23 mouse cellular contexts compared by ENCODE assay signal in the genomic region with DNA sequence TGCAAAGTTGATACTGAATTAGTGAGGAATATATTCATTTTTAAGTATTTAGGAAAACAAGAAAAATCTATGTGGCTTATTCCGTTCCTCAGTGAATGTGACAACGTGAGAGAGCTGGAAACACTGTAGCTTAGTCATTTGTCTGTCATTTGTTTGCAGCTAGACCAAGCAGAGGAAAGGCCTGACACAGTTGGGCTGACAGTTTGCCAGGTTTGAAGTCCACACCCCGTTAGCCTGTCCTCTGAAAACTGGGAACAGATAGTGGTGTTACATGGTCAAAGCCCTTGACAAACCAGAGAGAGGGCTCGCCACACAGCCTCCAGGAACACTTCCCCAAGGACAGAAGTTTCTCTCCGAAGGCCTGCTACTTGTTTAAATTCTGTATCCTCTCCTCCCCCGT. TPM values are rescaled to one million over a fixed set of nuclear protein-coding genes. Genes with fewer than 3 reads are reported as not detected.
DNase-seq lines count a peak whose midpoint lies in the region; ATAC-seq and TF ChIP-seq lines count a peak whose summit lies in the region.
"Had no signal": no experiment of that assay in that cellular context is flagged by ENCODE, and none has a peak within 500 bp of the region (broad histone marks: within the 10 kb centered on the region; RNA-seq: fewer than 3 reads in every experiment).

No protein-coding gene starts in this region.

- H3K9me3 ChIP-seq in liver, embryonic 11.5 days (ENCODE audit: control insufficient read depth, low read length) = no peaks in the 10 kb centered on the region
- H3K9me3 ChIP-seq: forebrain, embryonic 10.5 days; limb, embryonic 12.5 days; liver, embryonic 15.5 days had no signal

- ATAC-seq in liver, embryonic 11.5 days (replicated peaks; ENCODE audit: low FRiP score) = no peak

- H3K27me3 ChIP-seq in liver, adult 2 months (ENCODE audit: control insufficient read depth, insufficient read depth, low read length) = no peaks in the 10 kb centered on the region
- peaks cover 11% of the 10 kb centered on the region for H3K27me3 ChIP-seq in liver, embryonic 11.5 days (replicated peaks; ENCODE audit: control insufficient read depth, insufficient read depth, low read length)

- no peak for TF ChIP-seq POLR2A in liver, adult 2 months (IDR thresholded peaks at IDR 0.05; ENCODE audit: extremely low read depth, insufficient read depth, low read length)

- H3K36me3 ChIP-seq in liver, adult 2 months (ENCODE audit: control insufficient read depth, insufficient read depth, low read length) = no peaks in the 10 kb centered on the region
- no peaks in the 10 kb centered on the region for H3K36me3 ChIP-seq in liver, embryonic 11.5 days (ENCODE audit: control insufficient read depth, insufficient read depth, low read length)
- H3K36me3 ChIP-seq: forebrain, embryonic 10.5 days; limb, embryonic 12.5 days; liver, embryonic 15.5 days had no signal

- no peak overlapping the region for H3K9ac ChIP-seq in liver, adult 2 months (ENCODE audit: low read depth, low read length)
- H3K9ac ChIP-seq in liver, embryonic 11.5 days (ENCODE audit: low read depth, low read length) = no peak overlapping the region
- H3K9ac ChIP-seq: limb, embryonic 12.5 days; liver, embryonic 15.5 days had no signal

- no peak for TF ChIP-seq CTCF in liver, adult 2 months (IDR thresholded peaks at IDR 0.05; ENCODE audit: low read depth, low read length)

- no peaks in the 10 kb centered on the region for H3K4me1 ChIP-seq in liver, adult 2 months (ENCODE audit: control insufficient read depth, insufficient read depth, low read length)
- H3K4me1 ChIP-seq in liver, embryonic 11.5 days (replicated peaks; ENCODE audit: control insufficient read depth, insufficient read depth, low read length) = no peaks in the 10 kb centered on the region
- H3K4me1 ChIP-seq: forebrain, embryonic 10.5 days; liver, embryonic 15.5 days had no signal

- 50% methylated on average over 6 of the region's 6 CpGs for WGBS in liver, adult 2 months
- 67% methylated on average over 6 of the region's 6 CpGs for WGBS in liver, embryonic 11.5 days

- H3K79me2 ChIP-seq in liver, adult 2 months (ENCODE audit: control insufficient read depth, insufficient read depth, low read length) = no peaks in the 10 kb centered on the region

- intact Hi-C loops in heart, postnatal 25 days (cut with DNase I) = no loop called here

- H3K4me2 ChIP-seq in liver, embryonic 11.5 days = no peak overlapping the region
- H3K4me2 ChIP-seq: limb, embryonic 12.5 days; liver, embryonic 15.5 days had no signal

- H3K27ac ChIP-seq in liver, adult 2 months (replicated peaks; ENCODE audit: insufficient read depth, low read depth, low read length) = no peak overlapping the region
- H3K27ac ChIP-seq in liver, embryonic 11.5 days (ENCODE audit: low read depth, low read length) = no peak overlapping the region
- H3K27ac ChIP-seq: forebrain, embryonic 10.5 days; limb, embryonic 12.5 days; liver, embryonic 15.5 days; stomach, postnatal 0 days had no signal

- DNase-seq in adrenal gland, adult 8-10 months = peak; percentile 21
- no peak for DNase-seq in adrenal gland, postnatal 25 days
- peak; percentile 30 for DNase-seq in liver, adult 2 months (ENCODE audit: extremely low read depth, low read depth, low spot score)
- no peak for DNase-seq in liver, embryonic 11.5 days (ENCODE audit: low spot score)
- peak; percentile 51 for DNase-seq in Muller cell, postnatal 12 days (ENCODE audit: inconsistent ontology term)
- peak; percentile 42 for DNase-seq in heart, postnatal 25 days (ENCODE audit: low spot score)
- no peak for DNase-seq in spleen, postnatal 14 days (ENCODE audit: low spot score in 2 of 2)
- no peak for DNase-seq in retina, postnatal 1 day
- DNase-seq: cerebellum, adult 9-11 months; kidney, adult 2 months; kidney, postnatal 25 days; midbrain, embryonic 14.5 days; right cerebral cortex, postnatal 14 days had no signal

- no peak overlapping the region for H3K4me3 ChIP-seq in liver, adult 2 months (ENCODE audit: insufficient read depth, low read depth, low read length)
- H3K4me3 ChIP-seq in liver, embryonic 11.5 days (ENCODE audit: low read depth, low read length) = no peak overlapping the region
- H3K4me3 ChIP-seq: forebrain, embryonic 10.5 days; limb, embryonic 12.5 days; liver, embryonic 15.5 days had no signal

RNA-seq across cellular contexts. Expression of a gene that starts 27.5 kb away (rescaled TPM):
- total RNA-seq in adrenal gland, adult 8-10 months (2022) = not detected
- total RNA-seq in adrenal gland, postnatal 25 days (2021) = not detected in 2 replicates
- total RNA-seq in liver, adult 2 months (2014; rRNA removed) = 0.54 TPM in 1 of 2 replicates, not detected in the other
- polyA plus RNA-seq in liver, adult 2 months (2012; rRNA removed) = not detected in 2 replicates
- not detected in 2 replicates for polyA plus RNA-seq in liver, embryonic 11.5 days (2014; fragmentation: Nextera tagmentation; extraction: Ambion mirVana)
- total RNA-seq in heart, postnatal 25 days (2021) = not detected
- total RNA-seq: CH12.LX; granulocyte monocyte progenitor cell, adult 5-6 weeks; hematopoietic stem cell, adult 5-6 weeks; megakaryocyte progenitor cell, adult 5-6 weeks had no signal
- polyA plus RNA-seq: embryonic facial prominence, embryonic 14.5 days; forebrain, embryonic 10.5 days; limb, embryonic 12.5 days; liver, embryonic 15.5 days; midbrain, embryonic 14.5 days; neural tube, embryonic 11.5 days; stomach, postnatal 0 days had no signal

RNA-seq across cellular contexts. Expression of a gene that starts 28.3 kb away (rescaled TPM):
- not detected for total RNA-seq in adrenal gland, adult 8-10 months (2022)
- not detected in 2 replicates for total RNA-seq in adrenal gland, postnatal 25 days (2021)
- total RNA-seq in liver, adult 2 months (2014; rRNA removed) = not detected in 2 replicates
- polyA plus RNA-seq in liver, adult 2 months (2012; rRNA removed) = not detected in 2 replicates
- not detected in 2 replicates for polyA plus RNA-seq in liver, embryonic 11.5 days (2014; fragmentation: Nextera tagmentation; extraction: Ambion mirVana)
- total RNA-seq in heart, postnatal 25 days (2021) = not detected
- total RNA-seq: CH12.LX; granulocyte monocyte progenitor cell, adult 5-6 weeks; hematopoietic stem cell, adult 5-6 weeks; megakaryocyte progenitor cell, adult 5-6 weeks had no signal
- polyA plus RNA-seq: embryonic facial prominence, embryonic 14.5 days; forebrain, embryonic 10.5 days; kidney, adult 2 months; limb, embryonic 12.5 days; liver, embryonic 15.5 days; midbrain, embryonic 14.5 days; neural tube, embryonic 11.5 days; stomach, postnatal 0 days had no signal

Comparison
In these comparisons a context has a peak if more than half of its experiments do, and no peak if none do; other contexts are left out.
1. DNase-seq: peak in adrenal gland, adult 8-10 months (single experiment), liver, adult 2 months (single experiment), Muller cell, postnatal 12 days (single experiment) and heart, postnatal 25 days (single experiment); none in adrenal gland, postnatal 25 days (single experiment), liver, embryonic 11.5 days (single experiment), spleen, postnatal 14 days (0 of 2) and retina, postnatal 1 day (single experiment).